Mouse (Mus musculus) Patski (cell line): Measurements from ENCODE around the gene Prkg1. TPM values are rescaled to one million over a fixed set of nuclear protein-coding genes. Genes with fewer than 3 reads are reported as not detected.
A peak's percentile ranks its signal among the peaks of the same experiment; 100 is the strongest.

Experiments
- ATAC-seq: fragments of 100-300 bp; one replicate; pipeline ENCODE4 v1.8.0; 2021
- CTCF ChIA-PET: fragments of 350-600 bp; sonication (Branson Sonifier 250); formaldehyde crosslinking; loops from one replicate; lab custom pipeline; 2022; ENCODE audit warnings: inconsistent platforms; lab: Charles Lee
- POLR2A ChIA-PET: fragments of 350-600 bp; sonication (Branson Sonifier 250); formaldehyde crosslinking; loops from one replicate; lab custom pipeline; 2022; ENCODE audit warnings: antibody characterized with exemption, inconsistent platforms; lab: Charles Lee
- DNase-seq: peaks from one replicate; pipeline ENCODE4 v3.0.0-alpha.2; 2011; ENCODE audit warnings: low read depth, low spot score
- H3K27me3 ChIP-seq: fragments of 371-371 bp; one replicate; pipeline ENCODE4 v1.5.1; 2021
- CTCF ChIP-seq: fragments of 100-300 bp; IDR thresholded peaks from one replicate; pipeline ENCODE4 v1.5.1; 2021
- in situ Hi-C: fragments of 300-500 bp; cut with MboI; formaldehyde crosslinking; loops from 3 replicates; pipeline ENCODE4 v1.11.1; 2018; ENCODE audit warnings: low pct_unique_long_range_greater_than_20kb, mixed read lengths
- polyA plus RNA-seq: library from polyadenylated mRNA; unstranded; gene quantifications from one replicate; pipeline ENCODE4 v1.2.3, GENCODE M21; 2021

The Prkg1 gene
- polyA plus RNA-seq, 1 experiment from 2014 or later: not detected

- ATAC-seq (no peak), DNase-seq (no peak)
- POLR2A ChIA-PET: interaction anchor here (0.6 to 0.9 kb wide), 2 partner anchors 10 to 13 kb away, joined by 3 to 4 read pairs; no protein-coding TSS in a partner anchor
- H3K27me3 ChIP-seq: peaks cover 45% of the 10 kb centered on the region
- in situ Hi-C loops: no loop called here
- CTCF ChIA-PET: interaction anchor here (1.3 kb wide), 1 partner anchor 18 kb away, joined by 3 read pairs; no protein-coding TSS in a partner anchor
- no peak for TF ChIP-seq CTCF
Measured at GRCm38 (mm10) chr19:30676308-30676707, 1088.5 kb downstream of the Prkg1 start.

GRCm38 (mm10) chr19:30664269-30664668 lies 1100.6 kb downstream of the Prkg1 start:
- in situ Hi-C loops: loop anchor here (10.0 to 25.0 kb wide), 4 partner anchors 171 to 1091 kb away; no protein-coding TSS in a partner anchor
- CTCF ChIA-PET: interaction anchor here (1.0 to 1.3 kb wide), 2 partner anchors 10 to 1028 kb away, joined by 3 to 5 read pairs; no protein-coding TSS in a partner anchor
- ATAC-seq: peak; percentile 80

GRCm38 (mm10) chr19:30642629-30643170 lies 1122.1 kb downstream of the Prkg1 start:
- ATAC-seq (no peak), DNase-seq (no peak)
- peaks cover 46% of the 10 kb centered on the region for H3K27me3 ChIP-seq
- in situ Hi-C loops: no loop called here
- no peak for TF ChIP-seq CTCF
- ChIA-PET POLR2A (no interaction called here), CTCF (no interaction called here)

More at GRCm38 (mm10) chr19:30664269-30664668, 1100.6 kb downstream of the Prkg1 start:
- peak; percentile 10 for DNase-seq
- H3K27me3 ChIP-seq: peaks cover 32% of the 10 kb centered on the region
- peak; percentile 86 for TF ChIP-seq CTCF
- POLR2A ChIA-PET: no interaction called here

GRCm38 (mm10) chr19:30637471-30637870 lies 1127.4 kb downstream of the Prkg1 start:
- ATAC-seq (no peak), DNase-seq (no peak)
- in situ Hi-C loops: no loop called here
- POLR2A ChIA-PET: no interaction called here
- no peak for TF ChIP-seq CTCF
- H3K27me3 ChIP-seq: peaks cover 70% of the 10 kb centered on the region
- CTCF ChIA-PET: no interaction called here

GRCm38 (mm10) chr19:30631051-30631450 lies 1133.8 kb downstream of the Prkg1 start:
- in situ Hi-C loops: no loop called here
- H3K27me3 ChIP-seq: peaks cover 43% of the 10 kb centered on the region
- DNase-seq (no peak), ATAC-seq (no peak)
- CTCF ChIA-PET: no interaction called here
- POLR2A ChIA-PET: no interaction called here
- no peak for TF ChIP-seq CTCF

- peaks cover 21% of the 10 kb centered on the region for H3K27me3 ChIP-seq
- CTCF ChIA-PET: no interaction called here
- TF ChIP-seq CTCF: no peak
- ATAC-seq: no peak
- in situ Hi-C loops: no loop called here
- DNase-seq: no peak
- POLR2A ChIA-PET: no interaction called here
Measured at GRCm38 (mm10) chr19:30626036-30626435, 1138.8 kb downstream of the Prkg1 start.

GRCm38 (mm10) chr19:30625391-30625790 lies 1139.4 kb downstream of the Prkg1 start:
- no peak for ATAC-seq
- in situ Hi-C loops: no loop called here
- peaks cover 25% of the 10 kb centered on the region for H3K27me3 ChIP-seq
- no peak for TF ChIP-seq CTCF
- ChIA-PET CTCF (interaction anchor here (1.7 kb wide), 1 partner anchor 9 kb away, joined by 5 read pairs; no protein-coding TSS in a partner anchor), POLR2A (no interaction called here)
- no peak for DNase-seq

- CTCF ChIA-PET: no interaction called here
- ATAC-seq (no peak), DNase-seq (no peak)
- POLR2A ChIA-PET: no interaction called here
- in situ Hi-C loops: no loop called here
- H3K27me3 ChIP-seq: peaks cover 35% of the 10 kb centered on the region
- TF ChIP-seq CTCF: no peak
Measured at GRCm38 (mm10) chr19:30623620-30624019, 1141.2 kb downstream of the Prkg1 start.

- CTCF ChIA-PET: no interaction called here
- POLR2A ChIA-PET: no interaction called here
- no peak for TF ChIP-seq CTCF
- ATAC-seq (no peak), DNase-seq (no peak)
- in situ Hi-C loops: no loop called here
- H3K27me3 ChIP-seq: peaks cover 28% of the 10 kb centered on the region
Measured at GRCm38 (mm10) chr19:30613150-30613865, 1151.5 kb downstream of the Prkg1 start.

- POLR2A ChIA-PET: no interaction called here
- ATAC-seq: no peak
- CTCF ChIA-PET: no interaction called here
- in situ Hi-C loops: no loop called here
- no peak for DNase-seq
- no peak for TF ChIP-seq CTCF
- peaks cover 45% of the 10 kb centered on the region for H3K27me3 ChIP-seq
Measured at GRCm38 (mm10) chr19:30586366-30586765, 1178.5 kb downstream of the Prkg1 start.

GRCm38 (mm10) chr19:30564516-30564915 lies 1200.3 kb downstream of the Prkg1 start:
- ATAC-seq: no peak
- H3K27me3 ChIP-seq: peaks cover 52% of the 10 kb centered on the region
- ChIA-PET CTCF (interaction anchor here (1.0 to 2.4 kb wide), 2 partner anchors 10 to 316 kb away, joined by 3 to 6 read pairs; no protein-coding TSS in a partner anchor), POLR2A (interaction anchor here (0.6 kb wide), 1 partner anchor 211 kb away, joined by 3 read pairs; no protein-coding TSS in a partner anchor)
- in situ Hi-C loops: no loop called here
- DNase-seq: no peak
- TF ChIP-seq CTCF: no peak
